Mouse (Mus musculus) left cerebral cortex, adult 11 months (tissue): Measurements from ENCODE around the gene Hilpda.

ENCODE experiments used
- DNase-seq: peaks from one replicate; pipeline ENCODE4 v3.0.0; 2022; ENCODE audit warnings: low spot score

The Hilpda gene

DNA sequence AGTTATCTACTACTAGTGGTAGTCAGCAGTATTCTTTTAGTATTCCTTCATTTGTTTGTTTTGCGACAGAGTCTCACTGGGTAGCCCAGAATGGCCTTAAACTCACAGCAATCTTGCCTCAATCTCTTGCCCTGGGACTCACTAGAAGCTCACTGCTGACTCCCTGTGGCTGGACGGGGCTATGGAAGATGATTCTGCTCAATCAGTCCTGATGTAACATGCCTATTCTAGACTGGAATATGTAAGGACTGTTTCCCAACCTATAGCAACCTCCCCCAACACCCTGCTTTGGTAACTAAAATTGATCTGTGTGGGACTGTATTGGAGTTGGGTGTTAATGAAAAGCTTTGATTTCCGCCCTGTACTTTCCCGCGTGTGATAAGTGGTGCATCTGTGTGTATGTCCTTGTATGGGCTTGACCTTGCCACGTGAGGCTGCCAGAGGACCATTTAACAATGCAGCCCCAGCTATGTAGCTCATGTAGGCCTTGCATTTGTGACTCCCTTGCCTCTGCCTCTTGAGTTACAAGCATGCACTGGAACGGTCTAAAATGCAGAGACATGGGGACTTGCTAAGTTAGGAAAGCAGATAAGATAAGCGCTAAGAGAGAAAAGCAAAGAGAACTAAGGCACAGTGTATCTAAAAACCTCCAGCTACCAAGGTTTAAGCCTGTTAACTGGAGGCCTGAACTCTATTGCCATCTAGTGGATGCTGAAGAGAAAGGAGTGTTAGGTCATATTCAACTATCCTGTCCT, 6.4 kb downstream of the Hilpda start:
- DNase-seq, result peak; percentile 16

DNA sequence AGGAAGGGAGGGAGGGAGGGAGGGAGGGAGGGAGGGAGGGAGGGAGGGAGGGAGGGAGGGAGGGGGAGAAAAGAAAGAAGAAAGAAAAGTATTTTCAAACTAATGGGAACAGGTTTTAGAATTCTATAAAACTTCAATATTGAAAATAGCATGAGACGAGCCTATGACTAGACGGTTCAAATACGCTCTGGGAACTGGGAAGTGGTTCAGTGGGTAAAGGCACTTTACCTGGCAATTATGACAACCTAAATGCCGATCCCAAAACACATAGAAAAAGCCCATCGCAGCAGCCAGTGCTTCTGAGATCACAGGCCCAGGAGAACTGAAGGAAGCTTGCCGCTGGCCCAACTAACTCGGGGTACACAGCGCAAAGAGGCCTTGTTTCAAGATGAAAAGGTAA, 7.0 kb downstream of the Hilpda start, which contains the start of gene Fam71f2:
TSS of gene Fam71f2 (plus strand) at position 301 of the 400 bp plus-strand sequence.
- DNase-seq, result no peak

DNA sequence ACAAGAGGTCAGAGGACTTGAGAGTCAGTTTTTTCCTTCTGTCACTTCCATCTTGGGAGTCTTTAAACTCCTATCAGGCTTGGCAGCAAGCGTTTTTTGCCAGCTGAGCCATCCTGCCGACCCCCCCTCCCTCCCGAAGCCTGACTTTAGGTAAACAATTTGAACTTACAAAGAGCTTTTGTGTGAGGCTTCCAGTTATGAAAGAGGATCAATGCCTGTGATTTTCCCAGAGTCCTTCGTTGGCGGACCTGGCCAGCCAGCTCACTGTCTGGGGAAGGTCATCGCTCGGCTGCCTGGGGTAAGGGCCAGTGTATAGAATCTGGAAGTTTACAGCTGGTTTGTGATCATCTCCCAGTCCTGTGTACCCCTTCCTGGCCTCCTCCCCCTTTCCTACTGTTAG, 8.4 kb downstream of the Hilpda start:
- no peak for DNase-seq

DNA sequence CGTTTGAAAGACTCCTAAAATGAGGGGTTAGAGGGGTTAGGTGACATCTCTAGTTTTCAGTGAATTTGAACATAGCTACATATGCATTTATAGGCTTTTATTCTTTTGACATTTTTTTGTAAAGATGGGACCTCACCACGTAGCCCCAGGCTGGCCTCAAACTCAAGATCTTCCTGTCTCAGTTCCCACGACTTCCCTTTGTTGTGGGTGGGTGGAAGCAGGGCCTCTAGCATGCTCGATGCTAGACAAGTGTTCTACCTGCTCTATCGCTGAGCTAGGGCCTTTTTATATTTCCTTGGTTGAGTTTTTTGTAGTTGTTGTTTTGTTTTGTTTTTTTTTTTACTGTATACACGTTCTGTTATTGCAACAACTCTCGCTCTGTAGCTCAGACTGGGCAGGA, 14.6 kb downstream of the Hilpda start:
- DNase-seq, result no peak

DNA sequence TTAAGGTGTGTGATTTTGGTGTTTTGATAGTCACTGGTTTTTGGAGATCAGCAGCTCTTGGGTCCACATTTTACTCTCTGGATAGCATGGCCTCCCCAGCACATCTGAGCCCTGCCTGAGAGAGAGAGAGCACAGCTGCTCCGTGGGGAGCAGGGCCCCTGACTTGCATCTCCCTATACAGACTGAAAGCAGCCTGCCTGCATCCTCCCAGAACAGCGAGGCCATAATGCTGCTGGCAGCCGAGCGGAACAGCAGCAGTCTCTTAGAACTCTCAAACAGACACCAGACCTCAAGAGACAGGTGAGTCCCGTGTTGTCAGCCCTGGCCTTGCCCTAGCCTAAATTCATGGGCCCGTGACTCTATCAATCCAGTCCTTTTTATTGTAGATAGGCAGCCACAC, 15.2 kb downstream of the Hilpda start:
- no peak for DNase-seq

DNA sequence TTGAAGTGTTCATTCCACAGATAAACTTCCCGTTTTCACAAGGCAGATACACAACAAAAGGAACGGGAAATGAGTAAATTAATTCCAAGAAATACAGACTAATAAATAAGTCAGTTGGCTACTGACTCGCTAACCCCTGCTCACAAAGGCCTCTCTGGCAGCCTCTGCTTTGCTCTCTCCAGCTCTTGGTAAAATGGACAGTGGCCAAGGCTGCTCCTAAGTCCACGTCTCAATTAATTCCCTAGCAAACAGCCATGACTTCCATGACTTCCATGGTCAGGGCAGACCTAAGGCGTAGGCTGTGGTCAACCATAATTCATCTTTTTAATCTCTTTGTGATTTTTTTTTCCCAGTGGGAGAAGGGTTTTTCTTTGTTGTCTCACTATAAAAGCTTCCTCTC, 15.7 kb downstream of the Hilpda start:
- DNase-seq, result no peak

DNA sequence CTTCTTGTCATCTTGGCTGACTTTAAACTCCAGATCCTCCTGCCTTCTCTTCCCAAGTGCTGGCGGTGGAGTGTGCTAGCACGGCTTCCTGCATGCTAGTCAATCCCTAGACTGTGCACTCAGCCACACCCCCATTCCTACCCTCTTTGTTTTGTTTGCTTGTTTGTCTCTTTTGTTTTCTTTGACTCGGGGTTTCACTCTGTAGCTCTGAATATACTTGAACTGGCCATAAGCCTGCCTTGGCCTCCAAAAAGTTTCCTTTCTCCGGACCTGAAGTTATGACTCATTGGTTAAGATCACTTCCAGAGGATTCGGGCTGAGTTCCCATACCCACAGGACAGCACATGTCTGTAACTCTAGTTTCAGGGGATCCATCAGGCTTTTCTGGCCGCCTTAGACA, 16.4 kb downstream of the Hilpda start:
- no peak for DNase-seq

DNA sequence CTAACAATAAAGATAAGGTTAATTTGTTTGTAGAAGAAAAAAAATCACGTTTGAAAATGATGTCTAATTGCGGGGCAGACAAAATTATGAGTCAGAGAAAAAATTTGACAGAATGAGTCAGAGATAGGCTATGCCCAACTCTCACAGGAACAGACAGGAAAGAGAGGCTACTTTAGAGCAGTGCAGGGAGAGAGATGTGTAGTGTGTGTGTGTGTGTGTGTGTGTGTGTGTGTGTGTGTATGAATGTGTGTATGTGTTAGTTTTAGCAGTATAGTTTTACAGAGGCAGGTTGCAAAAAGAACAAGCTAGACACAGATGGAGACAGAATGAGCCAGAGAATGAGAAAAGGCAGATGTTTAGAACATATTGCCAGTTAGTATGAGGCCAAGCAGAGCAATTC, 26.8 kb downstream of the Hilpda start:
- no peak for DNase-seq

DNA sequence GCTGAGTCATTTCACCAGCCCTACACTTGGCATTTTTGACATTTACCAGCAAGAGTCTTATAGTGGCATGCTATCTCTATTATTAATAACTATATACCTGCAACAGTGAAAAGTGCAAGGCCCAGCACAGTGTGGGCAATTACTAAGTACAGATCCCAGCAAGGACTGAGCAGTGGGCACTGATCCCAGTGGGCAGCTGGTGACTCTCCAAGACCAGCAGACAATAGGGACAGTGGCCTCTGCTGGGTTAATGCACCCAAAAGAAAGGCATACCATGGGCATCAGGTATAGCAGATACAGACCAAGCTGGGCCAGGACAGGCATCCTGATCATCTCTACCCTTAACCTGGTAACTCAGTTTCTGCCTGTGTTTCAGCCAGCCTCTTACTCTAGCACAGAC, 31.0 kb downstream of the Hilpda start:
- DNase-seq, result no peak

DNA sequence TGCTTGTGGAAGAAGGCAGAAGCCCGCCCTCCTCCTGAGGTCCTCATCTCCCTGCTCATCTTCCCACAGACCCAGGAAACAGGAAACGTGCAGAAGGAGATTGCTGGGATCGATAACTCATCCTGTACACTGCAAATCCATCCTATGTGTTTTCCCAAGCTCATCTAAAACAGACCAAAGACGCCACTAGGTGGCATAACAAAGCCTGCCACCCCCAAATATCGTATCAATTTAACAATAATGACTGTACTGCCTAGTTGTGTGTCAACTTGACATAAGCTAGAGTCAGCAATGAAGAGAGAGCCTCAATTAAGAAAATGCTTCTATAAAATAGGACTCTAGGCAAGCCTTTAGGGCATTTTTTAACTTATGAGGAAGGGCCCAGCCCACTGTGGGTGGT, 31.4 kb downstream of the Hilpda start:
- DNase-seq, result no peak

DNA sequence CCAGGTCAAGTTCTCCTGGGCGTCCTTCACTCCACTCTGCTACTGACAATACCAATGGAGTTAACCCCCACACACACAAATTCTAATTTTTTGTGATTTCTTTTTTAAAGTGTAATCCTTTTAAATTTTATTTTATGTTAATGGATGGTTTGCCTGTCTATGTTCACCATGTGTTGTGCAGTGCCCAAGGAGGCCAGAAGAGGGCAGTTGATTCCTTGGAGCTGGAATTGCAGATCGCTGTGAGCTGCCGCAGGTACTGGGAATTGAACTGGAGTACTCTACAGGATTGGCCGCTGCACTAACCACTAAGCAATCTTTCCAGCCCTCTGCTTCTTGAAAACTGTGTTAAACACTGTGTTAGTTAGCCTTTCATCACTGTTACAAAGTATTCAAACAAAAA, 33.2 kb downstream of the Hilpda start:
- DNase-seq, result no peak

DNA sequence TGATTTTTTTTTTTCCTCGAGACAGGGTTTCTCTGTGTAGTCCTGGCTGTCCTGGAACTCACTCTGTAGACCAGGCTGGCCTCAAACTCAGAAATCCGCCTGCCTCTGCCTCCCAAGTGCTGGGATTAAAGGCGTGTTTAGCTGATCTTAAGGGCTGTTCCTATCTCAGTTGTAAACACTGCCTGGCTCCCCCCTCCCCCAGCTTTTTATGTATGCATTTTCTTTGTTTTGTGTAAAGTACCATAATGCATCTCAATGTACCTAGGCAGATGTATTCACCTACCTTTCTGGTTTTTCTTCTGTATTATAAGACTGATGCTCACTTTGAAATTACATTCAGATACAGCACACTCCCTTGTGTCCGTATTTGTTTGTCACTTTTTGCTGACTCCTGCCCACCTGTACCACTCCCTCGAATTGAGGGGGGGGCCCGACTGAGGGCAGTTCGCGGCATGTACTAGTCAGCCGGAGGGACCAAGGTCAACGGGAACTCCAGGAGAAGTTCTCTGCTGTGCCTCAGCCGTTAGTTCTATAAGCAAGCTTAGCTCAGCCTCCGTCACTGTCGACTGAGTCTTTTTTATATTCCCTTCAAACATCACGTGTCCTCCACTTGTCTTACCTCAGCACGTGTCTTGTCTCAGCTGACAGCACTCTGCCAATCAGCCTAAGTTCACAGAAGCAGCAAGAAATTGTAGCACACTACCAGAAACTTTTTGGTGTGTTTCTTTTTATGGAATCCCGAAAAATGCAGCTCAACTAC, 36.7 kb downstream of the Hilpda start:
- no peak for DNase-seq

DNA sequence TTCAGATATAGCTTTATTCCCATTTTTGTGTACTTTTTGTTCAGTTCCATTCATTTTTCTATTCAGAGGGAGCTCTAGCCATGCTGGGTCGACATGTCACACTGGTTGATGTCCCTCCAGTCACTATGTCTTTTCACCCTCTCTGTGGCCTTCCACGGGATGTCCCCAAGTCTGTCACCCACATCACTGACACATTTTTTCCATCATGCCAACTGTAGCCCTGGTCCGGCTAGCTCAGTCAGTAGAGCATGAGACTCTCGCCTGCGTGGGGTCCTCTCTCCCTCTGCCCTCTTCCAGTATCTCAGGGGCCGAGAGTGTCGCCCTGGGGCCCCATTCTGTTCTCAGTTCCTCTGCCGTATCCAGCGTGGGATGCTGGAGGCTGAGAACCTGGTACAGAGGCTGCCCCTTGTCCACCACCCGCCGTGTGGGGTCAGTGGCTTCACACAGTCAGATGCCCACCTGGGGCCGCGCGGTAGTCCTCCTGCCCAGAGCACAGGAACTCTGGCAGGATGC, 41.5 kb downstream of the Hilpda start:
- DNase-seq, result no peak

DNA sequence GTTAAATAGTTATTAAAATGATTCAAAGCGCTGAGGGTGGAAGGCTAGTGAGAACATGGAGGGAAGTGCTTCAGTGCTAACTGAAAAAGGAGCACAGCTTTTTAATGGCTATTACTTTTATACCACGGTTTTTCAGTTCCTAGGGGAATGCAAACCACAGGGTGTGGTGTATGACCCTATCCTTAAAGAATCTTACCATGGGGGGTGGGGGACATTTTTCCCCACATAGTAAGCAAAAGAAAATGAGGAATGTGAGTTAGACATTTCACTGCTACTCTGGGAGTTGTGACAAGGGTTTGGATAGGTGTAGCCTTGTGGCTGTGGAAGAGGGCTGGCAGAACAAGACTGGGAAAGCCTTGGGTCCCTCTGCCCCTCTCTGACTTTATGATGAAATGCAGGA, 45.0 kb downstream of the Hilpda start:
- no peak for DNase-seq

DNA sequence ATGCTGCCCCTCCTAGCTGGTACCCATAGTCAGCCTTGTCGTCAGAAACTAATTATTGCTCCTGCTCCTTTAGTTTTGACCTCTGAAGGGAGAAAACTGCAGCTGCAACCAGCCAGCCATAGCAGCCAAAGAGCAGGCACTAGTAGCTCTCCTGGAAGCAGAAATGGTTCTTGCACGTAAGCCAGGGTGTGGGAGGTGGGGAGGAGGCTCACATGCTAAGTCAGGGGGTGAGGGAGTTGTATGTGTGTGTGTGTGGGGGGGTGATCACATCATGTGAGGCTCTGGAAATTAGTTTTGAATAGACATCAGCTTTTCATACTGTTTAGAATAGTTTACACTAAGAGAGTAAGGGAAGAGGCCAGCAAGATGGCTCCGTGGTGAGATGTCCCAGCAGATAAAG, 45.7 kb downstream of the Hilpda start:
- no peak for DNase-seq

DNA sequence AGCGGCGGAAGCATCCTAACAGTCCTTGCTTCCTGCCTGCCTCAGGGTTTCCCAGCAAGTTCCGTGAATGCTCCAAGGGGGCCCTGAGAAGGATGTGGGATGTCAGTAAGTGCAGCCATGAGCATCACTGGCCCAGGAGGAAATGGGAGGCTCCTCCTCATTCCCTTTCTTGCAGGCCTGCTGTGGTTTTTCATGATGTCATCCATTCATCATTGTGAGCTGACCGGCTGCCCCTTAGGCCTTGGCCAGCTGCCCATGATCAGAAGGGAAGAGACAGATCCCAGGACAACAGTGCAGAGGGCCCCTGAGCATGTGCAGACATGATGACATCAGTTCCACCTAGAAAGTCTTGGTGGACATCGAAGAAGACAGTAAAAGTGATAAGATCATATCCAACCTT, 46.6 kb downstream of the Hilpda start, which contains the start of gene Fam71f1:
TSS of gene Fam71f1 (plus strand) at position 262 of the 400 bp plus-strand sequence.
- no peak for DNase-seq

DNA sequence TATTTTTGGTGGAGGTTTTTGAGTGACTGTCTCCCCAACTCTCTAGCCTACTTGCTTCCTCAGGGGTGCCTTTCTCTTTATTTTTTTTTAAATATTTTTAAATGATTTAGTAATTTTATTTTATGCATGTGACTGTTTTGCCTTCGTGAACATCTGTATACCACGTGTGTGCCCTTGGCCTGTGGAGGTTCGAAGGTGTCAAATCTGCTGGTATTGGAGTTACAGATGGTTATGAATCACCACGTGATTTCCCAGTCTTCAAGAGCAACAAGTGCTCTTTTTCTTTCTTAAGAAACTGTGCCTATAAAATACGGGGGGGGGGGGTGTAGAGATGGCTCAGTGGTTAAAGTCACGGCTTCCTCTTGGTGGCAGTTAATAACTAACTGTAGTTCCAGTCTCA, 49.3 kb downstream of the Hilpda start:
- DNase-seq, result no peak

DNA sequence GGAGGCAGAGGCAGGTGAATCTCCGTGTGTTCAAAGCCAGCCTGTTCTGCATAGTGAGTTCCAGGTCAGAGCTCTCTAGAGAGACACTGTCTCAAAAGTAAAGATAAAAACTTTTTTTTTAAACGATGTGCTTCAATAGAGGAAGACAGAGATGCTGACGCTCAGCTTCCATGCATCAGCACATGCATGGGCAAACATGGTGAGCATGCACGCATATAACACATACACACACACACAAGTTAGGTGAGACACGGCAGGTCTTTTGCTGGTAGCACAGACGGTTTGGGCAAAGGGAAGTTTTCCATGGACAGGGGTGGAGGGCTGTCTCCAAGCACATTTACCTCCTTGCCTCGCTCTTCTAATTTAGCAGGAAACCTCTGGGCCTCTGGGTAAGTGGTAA, 49.9 kb downstream of the Hilpda start:
- DNase-seq, result no peak

DNA sequence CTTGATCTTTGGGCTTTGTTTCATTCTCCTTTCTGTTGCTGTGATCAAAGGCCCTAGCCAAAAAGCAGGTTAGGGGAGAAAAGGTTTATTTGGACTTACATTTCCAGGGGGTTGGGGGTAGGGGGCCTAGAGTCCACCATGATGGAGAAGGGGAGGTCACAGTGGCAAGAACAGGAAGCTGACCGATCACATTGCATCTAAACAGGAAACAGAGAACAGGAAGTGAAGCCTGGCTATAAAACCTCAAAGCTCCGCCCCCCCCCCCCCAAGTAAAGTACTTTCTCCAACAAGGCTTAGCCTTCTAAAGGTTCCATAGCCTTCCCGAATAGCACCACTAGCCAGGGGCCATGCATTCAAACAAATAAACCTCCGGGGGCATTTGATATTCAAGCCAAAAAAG, 50.4 kb downstream of the Hilpda start:
- no peak for DNase-seq
